Mouse (Mus musculus): ENCODE results near the gene Gm21833.
"Not testable (repeated sequence)": the region's sequence is repeated elsewhere in the genome, so short reads cannot be mapped to it uniquely, and the experiment has no call there.

The Gm21833 gene

DNA sequence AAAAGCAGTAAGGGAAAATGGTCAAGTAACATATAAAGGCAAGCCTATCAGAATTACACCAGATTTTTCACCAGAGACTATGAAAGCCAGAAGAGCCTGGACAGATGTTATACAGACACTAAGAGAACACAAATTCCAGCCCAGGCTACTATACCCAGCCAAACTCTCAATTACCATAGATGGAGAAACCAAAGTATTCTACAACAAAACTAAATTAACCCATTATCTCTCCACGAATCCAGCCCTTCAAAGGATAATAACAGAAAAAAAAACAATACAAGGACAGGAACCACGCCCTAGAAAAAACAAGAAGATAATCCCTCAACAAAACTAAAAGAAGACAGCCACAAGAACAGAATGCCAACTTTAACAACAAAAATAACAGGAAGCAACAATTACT lies at the start of gene Gm21833:
TSS of gene Gm21833 (plus strand) at position 301 of the 400 bp plus-strand sequence.
- not testable (repeated sequence) for DNase-seq (ENCODE audit: low read depth, low spot score)

DNA sequence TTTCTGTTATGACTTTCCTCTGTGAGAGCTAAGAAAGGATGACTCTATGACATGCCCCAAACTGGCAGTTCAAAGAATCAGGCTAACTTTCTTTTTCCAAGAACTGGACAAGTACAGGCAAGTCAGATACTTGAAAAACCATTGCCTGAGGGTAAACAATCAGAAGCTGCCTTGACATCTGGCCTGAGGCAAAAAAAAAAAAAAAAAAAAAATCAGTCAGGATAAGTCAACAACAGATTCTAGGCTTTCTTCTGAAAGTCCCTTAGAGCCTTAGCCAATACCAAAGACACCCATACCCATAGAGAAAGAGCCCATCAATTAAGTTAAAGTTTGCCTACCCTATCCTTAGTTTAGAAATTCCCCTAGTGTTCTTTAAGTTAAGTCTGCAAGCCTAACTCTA lies 38.7 kb upstream of the Gm21833 start:
- no peak for DNase-seq (ENCODE audit: low read depth, low spot score)

DNA sequence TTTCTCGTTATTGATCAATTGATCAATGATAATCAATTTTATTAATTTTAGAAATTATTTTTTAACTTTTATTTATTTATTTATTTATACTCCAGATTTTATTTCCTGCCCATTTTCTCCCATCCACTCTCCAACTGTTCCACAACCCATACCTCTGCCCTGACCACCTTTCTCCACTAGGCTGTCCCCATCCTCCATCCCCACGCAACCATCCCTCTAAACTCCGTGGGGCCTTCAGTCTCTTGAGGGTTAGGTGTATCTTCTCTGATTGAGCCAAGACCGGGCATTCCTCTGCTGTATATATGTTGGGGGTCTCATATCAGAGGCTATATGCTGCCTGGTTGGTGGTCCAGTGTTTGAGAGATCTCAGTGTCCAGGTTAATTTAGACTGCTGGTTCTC lies 31.7 kb upstream of the Gm21833 start:
- no peak for DNase-seq (ENCODE audit: low read depth, low spot score)

- DNase-seq (ENCODE audit: low read depth, low spot score), result no peak
Measured at GRCm38 (mm10) chr16:82815255-82815654, 12.9 kb upstream of the Gm21833 start.

- DNase-seq (ENCODE audit: low read depth, low spot score), result no peak
Measured at GRCm38 (mm10) chr16:82816615-82817014, 11.6 kb upstream of the Gm21833 start.

GRCm38 (mm10) chr16:82855752-82856151 lies 27.6 kb downstream of the Gm21833 start:
- no peak for DNase-seq (ENCODE audit: low read depth, low spot score)

DNA sequence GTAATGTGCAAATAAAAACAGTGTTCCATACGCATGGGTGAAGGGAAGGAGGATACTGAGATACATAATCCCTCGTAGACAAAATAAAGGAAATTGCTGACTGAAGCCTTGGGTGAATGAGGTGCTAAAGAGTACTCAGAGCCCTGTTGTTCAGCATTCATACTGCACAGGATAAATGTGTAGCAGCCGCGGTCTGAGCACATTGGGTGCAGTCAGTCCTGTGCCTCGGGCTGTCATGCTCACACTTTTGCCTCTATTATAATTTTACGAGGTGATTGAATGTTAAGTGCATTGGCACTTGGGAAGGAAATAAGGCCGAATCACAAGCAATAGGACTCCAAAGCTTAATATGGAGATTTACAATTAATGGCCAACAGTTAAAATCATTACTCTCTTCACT lies 36.4 kb downstream of the Gm21833 start:
- no peak for DNase-seq (ENCODE audit: low read depth, low spot score)
